Mouse (Mus musculus) erythroblast, embryonic 14.5 days (primary cell): Measurements from ENCODE around the gene Scpep1.

ENCODE experiments used
- GATA1 ChIP-seq: IDR thresholded peaks from 2 replicates; pipeline ENCODE4 v1.6.1; 2012; ENCODE audit warnings: low read length, inconsistent platforms, mixed read lengths
- TAL1 ChIP-seq: IDR thresholded peaks from 3 replicates; pipeline ENCODE4 v1.6.1; 2012; ENCODE audit warnings: low read length, inconsistent platforms, mixed read lengths

GRCm38 (mm10) chr11:88998406-88998805, 43.1 kb upstream of the Scpep1 start:
- no peak for TF ChIP-seq GATA1
- no peak for TF ChIP-seq TAL1
